Mouse (Mus musculus): ENCODE measurements around the gene Olfr504. TPM values are rescaled to one million over a fixed set of nuclear protein-coding genes. Genes with fewer than 3 reads are reported as not detected.
"Not testable (repeated sequence)": the region's sequence is repeated elsewhere in the genome, so short reads cannot be mapped to it uniquely, and the experiment has no call there.

Gene Olfr504
- not detected in 2 replicates for total RNA-seq (2017)

DNA sequence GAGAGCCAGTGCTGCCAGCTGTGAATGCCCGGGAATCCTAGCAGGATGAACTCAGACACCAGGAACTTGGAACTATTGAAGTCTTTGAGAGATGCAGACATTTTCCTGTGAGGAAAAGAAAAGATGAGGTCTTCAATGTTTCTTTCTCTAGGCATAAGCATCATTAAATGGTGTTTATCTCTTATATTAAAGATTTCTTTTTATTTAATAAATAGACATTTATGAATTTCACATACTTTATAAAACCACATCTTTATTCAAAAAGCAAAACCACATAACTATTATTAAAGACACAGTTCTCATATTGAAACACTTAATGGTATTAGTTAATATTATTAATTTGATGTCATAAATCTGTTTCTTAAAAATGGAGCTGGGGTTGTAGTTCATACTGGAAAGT, at the start of gene Olfr504:
Gene Olfr504, minus strand, starts transcription at position 101 of the 400 bp plus-strand sequence.
- ATAC-seq (replicated peaks; ENCODE audit: low read depth, poor library complexity, severe bottlenecking): no peak

GRCm38 (mm10) chr7:108614110-108614509, 48.5 kb upstream of the Olfr504 start:
- ATAC-seq (replicated peaks; ENCODE audit: low read depth, poor library complexity, severe bottlenecking): no peak

- ATAC-seq (replicated peaks; ENCODE audit: low read depth, poor library complexity, severe bottlenecking): no peak
Measured at GRCm38 (mm10) chr7:108610487-108610886, 44.9 kb upstream of the Olfr504 start, which contains the start of gene Olfr506. Olfr506 (plus strand) TSS chr7:108610787.

DNA sequence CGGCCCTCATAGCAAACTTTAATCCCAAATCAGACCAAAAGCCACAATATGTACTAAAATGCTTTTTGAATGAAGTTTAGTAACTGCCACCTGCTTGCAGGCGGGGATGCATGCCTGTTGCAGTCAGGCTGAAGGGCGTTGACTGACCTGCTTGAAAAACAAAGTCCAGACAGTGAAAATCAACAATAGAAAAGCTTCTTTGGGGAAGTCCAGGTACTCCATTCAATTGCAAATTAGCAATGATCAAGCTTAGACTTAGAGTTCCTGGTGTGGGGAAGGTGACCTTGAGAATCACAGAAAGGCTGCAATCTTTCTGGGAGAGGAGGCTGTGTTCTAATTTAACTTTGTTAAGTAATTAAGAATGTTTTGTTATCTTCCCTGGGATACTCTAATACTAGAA, 36.3 kb upstream of the Olfr504 start:
- not testable (repeated sequence) for ATAC-seq (replicated peaks; ENCODE audit: low read depth, poor library complexity, severe bottlenecking)

DNA sequence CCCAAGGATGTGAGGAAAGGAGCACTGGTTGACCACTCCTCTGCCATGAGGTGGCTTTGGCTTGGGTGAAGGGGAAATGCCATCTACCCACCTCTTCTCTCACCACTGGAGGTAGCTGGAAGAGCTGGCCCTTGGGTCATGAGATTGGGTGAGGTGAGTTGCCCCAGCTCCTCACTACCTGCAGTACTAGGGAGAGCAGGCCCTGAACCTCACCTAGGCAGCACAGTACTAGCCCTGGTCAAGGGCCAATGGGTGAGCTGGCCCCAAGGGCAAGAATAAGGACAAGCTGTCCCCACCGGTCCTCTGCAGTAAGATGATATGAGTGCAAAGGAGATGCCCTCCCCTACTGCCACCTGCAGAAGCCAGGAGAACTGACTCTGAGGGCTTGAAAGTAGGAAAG, 24.2 kb upstream of the Olfr504 start:
- no peak for ATAC-seq (replicated peaks; ENCODE audit: low read depth, poor library complexity, severe bottlenecking)

GRCm38 (mm10) chr7:108544227-108544626, 21.4 kb downstream of the Olfr504 start, which contains the start of gene Olfr503:
Olfr503 (plus strand) TSS chr7:108544527.
- ATAC-seq (replicated peaks; ENCODE audit: low read depth, poor library complexity, severe bottlenecking): not testable (repeated sequence)

DNA sequence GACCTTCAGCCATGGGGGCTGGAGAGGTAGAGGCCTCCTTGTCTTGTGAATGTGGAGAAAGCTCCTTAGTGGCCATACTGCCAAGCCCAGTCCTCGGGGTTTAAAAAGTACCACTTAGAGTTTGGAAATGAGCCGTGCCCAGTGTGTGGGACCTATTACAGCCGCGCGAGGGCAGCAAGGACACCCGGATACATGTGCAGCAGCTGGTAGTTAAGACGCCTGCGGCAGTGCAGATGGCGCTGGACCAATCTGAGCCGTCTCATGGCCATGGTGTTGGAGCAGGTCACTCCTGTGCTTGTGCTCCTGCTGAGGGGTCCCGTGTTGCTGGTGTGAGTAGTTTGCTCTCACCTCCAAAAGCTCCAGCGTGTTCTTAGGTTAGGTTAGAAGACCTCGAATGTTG, 23.2 kb downstream of the Olfr504 start:
- ATAC-seq (replicated peaks; ENCODE audit: low read depth, poor library complexity, severe bottlenecking): no peak

- no peak for ATAC-seq (replicated peaks; ENCODE audit: low read depth, poor library complexity, severe bottlenecking)
Measured at GRCm38 (mm10) chr7:108524965-108525364, 40.6 kb downstream of the Olfr504 start, which contains the start of gene Olfr502. Olfr502 (minus strand) TSS chr7:108525065.

Other genes starting within 250 kb of the Olfr504 start
- not detected in 2 replicates for gene Olfr492, start 242.1 kb downstream of the Olfr504 start, total RNA-seq (2017)
- not detected in 2 replicates for gene Olfr493, start 218.8 kb downstream of the Olfr504 start, total RNA-seq (2017)
- not detected in 2 replicates for gene Olfr494, start 200.5 kb downstream of the Olfr504 start, total RNA-seq (2017)
- gene Olfr495, start 172.6 kb downstream of the Olfr504 start, total RNA-seq (2017): not detected in 2 replicates
- not detected in 2 replicates for gene Olfr497, start 145.4 kb downstream of the Olfr504 start, total RNA-seq (2017)
- gene Olfr498, start 100.5 kb downstream of the Olfr504 start, total RNA-seq (2017): not detected in 2 replicates
- not detected in 2 replicates for gene Olfr502, start 40.7 kb downstream of the Olfr504 start, total RNA-seq (2017)
- gene Olfr503, start 21.3 kb downstream of the Olfr504 start, total RNA-seq (2017): not detected in 2 replicates
- gene Olfr506, start 45.0 kb upstream of the Olfr504 start, total RNA-seq (2017): not detected in 2 replicates
- gene Olfr507, start 56.0 kb upstream of the Olfr504 start, total RNA-seq (2017): not detected in 2 replicates
- gene Olfr508, start 64.2 kb upstream of the Olfr504 start, total RNA-seq (2017): not detected in 2 replicates
- gene Olfr509, start 86.1 kb upstream of the Olfr504 start, total RNA-seq (2017): not detected in 2 replicates
- not detected in 2 replicates for gene Olfr510, start 100.6 kb upstream of the Olfr504 start, total RNA-seq (2017)
- gene Olfr512, start 147.5 kb upstream of the Olfr504 start, total RNA-seq (2017): not detected in 2 replicates
- gene Olfr513, start 185.2 kb upstream of the Olfr504 start, total RNA-seq (2017): not detected in 2 replicates